Mouse (Mus musculus) ES-E14 (cell line): ENCODE measurements around the gene Eno4. TPM values are rescaled to one million over a fixed set of nuclear protein-coding genes. Genes with fewer than 3 reads are reported as not detected.

ENCODE experiments used
- DNase-seq: peaks from one replicate; pipeline ENCODE4 v3.0.0-alpha.2; 2013; ENCODE audit warnings: low read depth, low spot score
- H3K27ac ChIP-seq: 2 replicates; pipeline ENCODE4 v1.5.1; 2012; ENCODE audit warnings: low read depth, mild to moderate bottlenecking, low read length, moderate library complexity, mixed read lengths; ENCODE audit not compliant: poor library complexity, insufficient read depth, severe bottlenecking
- H3K36me3 ChIP-seq: 2 replicates; pipeline ENCODE4 v1.6.1; 2012; ENCODE audit warnings: mild to moderate bottlenecking, low read length, moderate library complexity, mixed read lengths; ENCODE audit not compliant: control insufficient read depth, poor library complexity, insufficient read depth, severe bottlenecking
- H3K4me1 ChIP-seq, 2 experiments: fragments of 150-350 bp in 1 of 2; sonication (generic) in 1 of 2; 2 replicates each; pipeline ENCODE4 v1.6.1; 2012; ENCODE audit warnings: low read length in 2 of 2, mild to moderate bottlenecking in 1 of 2, mixed read lengths in 1 of 2; ENCODE audit not compliant: control insufficient read depth in 2 of 2, insufficient read depth in 2 of 2, poor library complexity in 1 of 2
- H3K4me3 ChIP-seq, 2 experiments: fragments of 150-350 bp in 1 of 2; sonication (generic) in 1 of 2; 2 replicates each; pipeline ENCODE4 v1.5.1; 2012; ENCODE audit warnings: low read length in 2 of 2, low read depth in 1 of 2, mild to moderate bottlenecking in 1 of 2, mixed read lengths in 1 of 2; ENCODE audit not compliant: insufficient read depth in 1 of 2, poor library complexity in 1 of 2, severe bottlenecking in 1 of 2
- H3K9ac ChIP-seq: 2 replicates; pipeline ENCODE4 v1.6.1; 2012; ENCODE audit warnings: low read depth, mild to moderate bottlenecking, low read length, mixed read lengths; ENCODE audit not compliant: poor library complexity, insufficient read depth, severe bottlenecking
- H3K9me3 ChIP-seq: fragments of 150-350 bp; sonication (generic); 2 replicates; pipeline ENCODE4 v1.6.1; 2012; ENCODE audit warnings: low read depth, mild to moderate bottlenecking, low read length; ENCODE audit not compliant: control insufficient read depth, insufficient read depth
- CHD2 ChIP-seq: IDR thresholded peaks from 2 replicates; pipeline ENCODE4 v1.6.1; 2014; ENCODE audit warnings: mild to moderate bottlenecking, low read depth, low read length, inconsistent platforms
- HCFC1 ChIP-seq: IDR thresholded peaks from 2 replicates; pipeline ENCODE4 v1.6.1; 2012; ENCODE audit warnings: low read length, inconsistent platforms, borderline replicate concordance; ENCODE audit not compliant: insufficient read depth
- MAFK ChIP-seq: IDR thresholded peaks from 2 replicates; pipeline ENCODE4 v1.6.1; 2014; ENCODE audit warnings: mild to moderate bottlenecking, low read depth, low read length, inconsistent platforms; ENCODE audit not compliant: insufficient read depth
- ZC3H11A ChIP-seq: IDR thresholded peaks from 2 replicates; pipeline ENCODE4 v1.6.1; 2012; ENCODE audit warnings: low read depth, mild to moderate bottlenecking, inconsistent platforms, low read length, borderline replicate concordance
- ZNF384 ChIP-seq: IDR thresholded peaks from 2 replicates; pipeline ENCODE4 v1.6.1; 2012; ENCODE audit warnings: low read depth, low read length, inconsistent platforms
- in situ Hi-C, 2 experiments: fragments of 600-800 bp; cut with MboI; formaldehyde crosslinking; loops; one replicate each; pipeline ENCODE4 v1.15.1; 2025; ENCODE audit warnings: low sequenced_read_pairs in 2 of 2, inconsistent platforms in 1 of 2; ENCODE audit not compliant: unreplicated experiment in 2 of 2
- total RNA-seq: library from RNA; depleted of rRNA; stranded (reverse); fragments of 300-350 nt; gene quantifications from 2 replicates; pipeline ENCODE4 v1.2.3, GENCODE M21; 2012

Eno4 gene
- total RNA-seq, 1 experiment: 1.1 TPM

DNA sequence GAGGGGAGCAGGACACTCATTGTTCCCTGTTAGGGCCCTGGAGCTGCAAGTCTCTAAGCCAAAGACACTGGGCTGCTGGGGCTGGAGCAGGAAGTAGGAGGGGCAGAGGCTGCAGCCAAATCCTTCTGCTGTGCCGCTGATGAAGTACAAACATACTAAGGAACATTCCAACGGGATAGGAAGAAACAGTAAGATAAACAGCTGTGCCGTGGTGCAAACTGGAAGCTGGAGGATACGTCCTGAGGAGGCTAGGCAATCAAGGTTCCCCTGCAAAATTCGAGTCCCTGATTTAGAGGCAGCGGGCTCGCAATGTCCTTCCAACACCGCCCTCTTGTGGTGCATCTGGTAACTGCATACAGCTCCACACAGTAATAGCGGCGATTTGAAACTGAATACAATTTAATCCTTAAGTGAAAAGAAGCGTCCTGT lies 39.3 kb upstream of the Eno4 start:
- Histone ChIP-seq H3K36me3 (no peaks in the 10 kb centered on the region), H3K9ac (no peak overlapping the region), H3K27ac (no peak overlapping the region), H3K4me3 (peak overlapping the region; percentile 33 to 50; a peak in 2 of 4 replicates), H3K4me1 (no peaks in the 10 kb centered on the region), H3K9me3 (no peaks in the 10 kb centered on the region)
- TF ChIP-seq CHD2 (no peak), ZC3H11A (peak; percentile 92)
- DNase-seq: peak; percentile 64
- in situ Hi-C loops: loop anchor here in 1 of 2 experiments (25.0 kb wide), 1 partner anchor 308 kb away; the partner anchor contains the start of gene Kcnk18

GRCm38 (mm10) chr19:58906685-58907084 lies 36.5 kb upstream of the Eno4 start:
- Histone ChIP-seq H3K27ac (no peak overlapping the region), H3K36me3 (no peaks in the 10 kb centered on the region), H3K9me3 (no peaks in the 10 kb centered on the region), H3K4me3 (no peak overlapping the region), H3K9ac (no peak overlapping the region), H3K4me1 (peaks cover 0 to 5% of the 10 kb centered on the region in 2 experiments; a peak in 1 of 4 replicates)
- in situ Hi-C loops: loop anchor here in 1 of 2 experiments (25.0 kb wide), 1 partner anchor 306 kb away; the partner anchor contains the start of gene Kcnk18
- TF ChIP-seq MAFK: no peak
- no peak for TF ChIP-seq HCFC1
- no peak for TF ChIP-seq ZC3H11A
- TF ChIP-seq CHD2: no peak
- no peak for TF ChIP-seq ZNF384
- DNase-seq: no peak

GRCm38 (mm10) chr19:58908018-58908417 lies 35.2 kb upstream of the Eno4 start:
- no peaks in the 10 kb centered on the region for H3K36me3 ChIP-seq
- peaks cover 0 to 7% of the 10 kb centered on the region in 2 experiments; a peak in 1 of 4 replicates for H3K4me1 ChIP-seq
- TF ChIP-seq ZNF384: no peak
- TF ChIP-seq MAFK: no peak
- TF ChIP-seq HCFC1: no peak
- no peak for TF ChIP-seq ZC3H11A
- no peak for TF ChIP-seq CHD2
- in situ Hi-C loops: loop anchor here in 1 of 2 experiments (25.0 kb wide), 1 partner anchor 304 kb away; the partner anchor contains the start of gene Kcnk18
- no peaks in the 10 kb centered on the region for H3K9me3 ChIP-seq
- no peak for DNase-seq
- H3K27ac ChIP-seq: no peak overlapping the region
- no peak overlapping the region for H3K9ac ChIP-seq
- no peak overlapping the region for H3K4me3 ChIP-seq

GRCm38 (mm10) chr19:58910941-58911368 lies 32.3 kb upstream of the Eno4 start:
- no peaks in the 10 kb centered on the region for H3K36me3 ChIP-seq
- peaks cover 0 to 7% of the 10 kb centered on the region in 2 experiments; a peak in 2 of 4 replicates for H3K4me1 ChIP-seq
- in situ Hi-C loops: loop anchor here (10.0 to 25.0 kb wide), 2 partner anchors 294 to 301 kb away; partner anchors contain the start of gene Kcnk18 (in 1 of the 2)
- no peaks in the 10 kb centered on the region for H3K9me3 ChIP-seq
- H3K27ac ChIP-seq: no peak overlapping the region
- no peak for TF ChIP-seq ZC3H11A
- TF ChIP-seq HCFC1: no peak
- TF ChIP-seq CHD2: no peak
- TF ChIP-seq ZNF384: no peak
- no peak for TF ChIP-seq MAFK
- peak overlapping the region; percentile 37 to 54; a peak in 3 of 4 replicates for H3K4me3 ChIP-seq
- DNase-seq: no peak
- H3K9ac ChIP-seq: peak overlapping the region; percentile 10; the same call in 1 of the 2 replicates

DNA sequence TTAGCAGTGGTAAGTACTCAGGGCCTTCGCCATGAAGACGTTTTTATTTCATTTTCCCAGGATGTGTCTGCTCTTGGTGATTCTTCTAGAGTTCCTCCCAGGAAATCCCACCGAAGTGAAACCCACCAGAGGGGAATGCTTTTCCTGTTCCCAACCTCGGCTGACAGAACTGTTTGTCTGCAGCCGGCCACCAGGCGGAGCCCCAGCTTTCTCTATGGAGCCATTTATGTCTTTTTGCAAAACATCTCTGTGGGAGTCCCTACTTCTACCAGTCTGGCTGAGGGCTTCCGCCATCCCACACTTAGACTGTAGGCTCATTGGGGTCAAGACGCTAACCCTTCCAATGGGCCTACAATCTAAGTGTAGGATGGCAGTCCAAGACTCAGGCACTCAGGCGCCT lies 31.8 kb upstream of the Eno4 start:
- Histone ChIP-seq H3K9me3 (no peaks in the 10 kb centered on the region), H3K4me1 (peaks cover 0 to 7% of the 10 kb centered on the region in 2 experiments; a peak in 2 of 4 replicates), H3K27ac (no peak overlapping the region), H3K9ac (peak overlapping the region; percentile 10; the same call in 1 of the 2 replicates), H3K36me3 (no peaks in the 10 kb centered on the region), H3K4me3 (peak overlapping the region; percentile 37 to 54; a peak in 3 of 4 replicates)
- peak; percentile 57 for DNase-seq
- TF ChIP-seq ZC3H11A: peak; percentile 89
- TF ChIP-seq ZNF384: no peak
- no peak for TF ChIP-seq HCFC1
- no peak for TF ChIP-seq CHD2
- TF ChIP-seq MAFK: no peak
- in situ Hi-C loops: loop anchor here (10.0 to 25.0 kb wide), 2 partner anchors 293 to 301 kb away; partner anchors contain the start of gene Kcnk18 (in 1 of the 2)
